Mouse (Mus musculus) forebrain, embryonic 15.5 days (tissue): ENCODE data around the gene Peli2. TPM values are rescaled to one million over a fixed set of nuclear protein-coding genes. Genes with fewer than 3 reads are reported as not detected.
"Not testable (repeated sequence)": the region's sequence is repeated elsewhere in the genome, so short reads cannot be mapped to it uniquely, and the experiment has no call there.

Source experiments
- ATAC-seq: fragments of 200-750 bp; cut with Nextera tagmentation; replicated peaks from 2 replicates; pipeline ENCODE4 v1.8.0; 2017; ENCODE audit warnings: mild to moderate bottlenecking, moderate TSS enrichment, moderate library complexity
- H3K27ac ChIP-seq: fragments of 300-500 bp; sonication (generic); replicated peaks from 2 replicates; pipeline ENCODE4 v1.5.1; 2015; ENCODE audit warnings: mild to moderate bottlenecking, inconsistent platforms
- H3K27me3 ChIP-seq: fragments of 300-500 bp; sonication (generic); 2 replicates; pipeline ENCODE4 v1.6.1; 2015; ENCODE audit warnings: inconsistent platforms
- H3K36me3 ChIP-seq: fragments of 300-500 bp; sonication (generic); 2 replicates; pipeline ENCODE4 v1.6.1; 2015; ENCODE audit warnings: mild to moderate bottlenecking, inconsistent platforms
- H3K4me1 ChIP-seq: fragments of 300-500 bp; sonication (generic); 2 replicates; pipeline ENCODE4 v1.6.1; 2015; ENCODE audit warnings: inconsistent platforms
- H3K4me2 ChIP-seq: fragments of 300-500 bp; sonication (generic); replicated peaks from 2 replicates; pipeline ENCODE4 v1.6.1; 2015; ENCODE audit warnings: mild to moderate bottlenecking, inconsistent platforms
- H3K4me3 ChIP-seq: fragments of 300-500 bp; sonication (generic); 2 replicates; pipeline ENCODE4 v1.5.1; 2015; ENCODE audit warnings: mild to moderate bottlenecking, inconsistent platforms
- H3K9ac ChIP-seq: fragments of 300-500 bp; sonication (generic); replicated peaks from 2 replicates; pipeline ENCODE4 v1.6.1; 2015; ENCODE audit warnings: mild to moderate bottlenecking, inconsistent platforms
- H3K9me3 ChIP-seq: fragments of 300-500 bp; sonication (generic); 2 replicates; pipeline ENCODE4 v1.6.1; 2016; ENCODE audit warnings: inconsistent platforms
- WGBS: fragments of 180-500 bp; shearing (Covaris S2); methylation state at CpG from one replicate; pipeline ENCODE4 v1.1.7; 2015; ENCODE audit warnings: mixed read lengths; 5-methylcytosine and 5-hydroxymethylcytosine counted together
- polyA plus RNA-seq: library from polyadenylated mRNA; unstranded; fragments of >200 nt; fragmentation: Nextera tagmentation; extraction: Ambion mirVana; gene quantifications from 2 replicates; pipeline ENCODE4 v1.2.1, GENCODE M21; 2015

Gene Peli2
- polyA plus RNA-seq = 10.1 and 11.6 TPM in 2 replicates

GRCm38 (mm10) chr14:48120752-48121528, at the start of gene Peli2:
TSS of gene Peli2 (plus strand) at chr14:48120823.
- Histone ChIP-seq H3K36me3 (no peaks in the 10 kb centered on the region), H3K4me3 (peak within 1 kb of the TSS; percentile 75), H3K4me1 (peaks cover 63% of the 10 kb centered on the region), H3K4me2 (peak within 1 kb of the TSS; percentile 90), H3K27ac (peak within 1 kb of the TSS; percentile 88), H3K9ac (peak within 1 kb of the TSS; percentile 77), H3K27me3 (no peaks in the 10 kb centered on the region), H3K9me3 (no peaks in the 10 kb centered on the region)
- under 1% methylated on average over 98 of the region's 117 CpGs for WGBS
- ATAC-seq = peak; percentile 70

- 0 out of 2 replicates have a peak, but pooled peaks cover 5% of the 10 kb centered on the region for H3K4me1 ChIP-seq
- no peak overlapping the region for H3K4me2 ChIP-seq
- no peaks in the 10 kb centered on the region for H3K9me3 ChIP-seq
- no peak overlapping the region for H3K27ac ChIP-seq
- H3K36me3 ChIP-seq = no peaks in the 10 kb centered on the region
- no peaks in the 10 kb centered on the region for H3K27me3 ChIP-seq
- WGBS = 79% methylated on average over 4 of the region's 4 CpGs
- no peak for ATAC-seq
- H3K9ac ChIP-seq = no peak overlapping the region
- H3K4me3 ChIP-seq = no peak overlapping the region
Observed at GRCm38 (mm10) chr14:48072104-48072503, 48.5 kb upstream of the Peli2 start.

- no peak overlapping the region for H3K4me3 ChIP-seq
- H3K4me2 ChIP-seq = no peak overlapping the region
- H3K9ac ChIP-seq = no peak overlapping the region
- 0 out of 2 replicates have a peak, but pooled peaks cover 5% of the 10 kb centered on the region for H3K4me1 ChIP-seq
- H3K27ac ChIP-seq = no peak overlapping the region
- no peaks in the 10 kb centered on the region for H3K9me3 ChIP-seq
- no peaks in the 10 kb centered on the region for H3K27me3 ChIP-seq
- ATAC-seq = no peak
- no peaks in the 10 kb centered on the region for H3K36me3 ChIP-seq
- 48% methylated on average over 24 of the region's 24 CpGs for WGBS
Observed at GRCm38 (mm10) chr14:48073247-48074161, 47.1 kb upstream of the Peli2 start.

DNA sequence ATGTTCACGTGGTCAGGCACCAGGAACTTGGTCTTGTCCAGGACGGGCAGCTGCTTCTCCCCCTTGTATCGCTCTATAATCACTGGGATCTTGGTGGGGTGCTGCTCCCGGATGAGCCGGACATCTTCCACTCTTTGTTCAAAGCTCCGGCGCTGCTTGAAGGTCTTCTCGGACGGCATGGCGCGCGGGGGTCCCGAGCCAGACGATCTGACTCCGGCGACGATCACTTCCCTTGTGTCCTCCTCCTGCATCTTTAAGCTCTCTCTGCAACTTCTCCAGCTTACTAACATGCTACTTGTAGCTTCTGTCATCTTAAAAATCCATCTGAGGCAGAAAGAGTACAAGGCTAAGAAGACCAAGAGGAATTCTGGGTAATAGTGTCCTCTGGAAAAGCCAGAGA, 41.0 kb upstream of the Peli2 start:
- H3K4me2 ChIP-seq, H3K27ac ChIP-seq, H3K9me3 ChIP-seq, H3K27me3 ChIP-seq, H3K36me3 ChIP-seq, H3K4me3 ChIP-seq, H3K9ac ChIP-seq, ATAC-seq: not testable (repeated sequence)
- H3K4me1 ChIP-seq = peaks cover 15% of the 10 kb centered on the region
- 95% methylated on average over 17 of the region's 17 CpGs for WGBS

GRCm38 (mm10) chr14:48083836-48084812, 36.5 kb upstream of the Peli2 start:
- H3K27ac ChIP-seq = peak overlapping the region; percentile 73
- H3K4me1 ChIP-seq = peaks cover 23% of the 10 kb centered on the region
- H3K36me3 ChIP-seq = no peaks in the 10 kb centered on the region
- H3K4me3 ChIP-seq = no peak overlapping the region
- H3K9ac ChIP-seq = no peak overlapping the region
- H3K9me3 ChIP-seq = no peaks in the 10 kb centered on the region
- ATAC-seq = peak; percentile 89
- peak overlapping the region; percentile 30 for H3K4me2 ChIP-seq
- no peaks in the 10 kb centered on the region for H3K27me3 ChIP-seq
- 16% methylated on average over 14 of the region's 14 CpGs for WGBS

- Histone ChIP-seq H3K4me3 (no peak overlapping the region), H3K27me3 (no peaks in the 10 kb centered on the region), H3K27ac (no peak overlapping the region), H3K4me1 (peaks cover 23% of the 10 kb centered on the region), H3K36me3 (no peaks in the 10 kb centered on the region), H3K4me2 (no peak overlapping the region), H3K9ac (no peak overlapping the region), H3K9me3 (no peaks in the 10 kb centered on the region)
- ATAC-seq = no peak
- 45% methylated on average over 7 of the region's 7 CpGs for WGBS
Observed at GRCm38 (mm10) chr14:48086682-48087297, 33.8 kb upstream of the Peli2 start.

GRCm38 (mm10) chr14:48087298-48087830, 33.3 kb upstream of the Peli2 start:
- Histone ChIP-seq H3K4me3 (no peak overlapping the region), H3K9ac (no peak overlapping the region), H3K36me3 (no peaks in the 10 kb centered on the region), H3K27me3 (no peaks in the 10 kb centered on the region), H3K4me2 (no peak overlapping the region), H3K9me3 (no peaks in the 10 kb centered on the region), H3K4me1 (peaks cover 23% of the 10 kb centered on the region), H3K27ac (no peak overlapping the region)
- ATAC-seq = no peak
- 83% methylated on average over 8 of the region's 8 CpGs for WGBS

- no peak overlapping the region for H3K4me2 ChIP-seq
- no peaks in the 10 kb centered on the region for H3K9me3 ChIP-seq
- no peak for ATAC-seq
- no peak overlapping the region for H3K27ac ChIP-seq
- no peak overlapping the region for H3K9ac ChIP-seq
- no peaks in the 10 kb centered on the region for H3K36me3 ChIP-seq
- H3K27me3 ChIP-seq = no peaks in the 10 kb centered on the region
- no peak overlapping the region for H3K4me3 ChIP-seq
- 68% methylated on average over 4 of the region's 4 CpGs for WGBS
- H3K4me1 ChIP-seq = peaks cover 3% of the 10 kb centered on the region; the same call in 1 of the 2 replicates
Observed at GRCm38 (mm10) chr14:48090465-48090864, 30.2 kb upstream of the Peli2 start.

GRCm38 (mm10) chr14:48091160-48091559, 29.5 kb upstream of the Peli2 start:
- no peak overlapping the region for H3K27ac ChIP-seq
- no peaks in the 10 kb centered on the region for H3K36me3 ChIP-seq
- no peak for ATAC-seq
- no peak overlapping the region for H3K4me3 ChIP-seq
- no peak overlapping the region for H3K9ac ChIP-seq
- no peaks in the 10 kb centered on the region for H3K9me3 ChIP-seq
- H3K27me3 ChIP-seq = no peaks in the 10 kb centered on the region
- 91% methylated on average over 8 of the region's 8 CpGs for WGBS
- H3K4me2 ChIP-seq = no peak overlapping the region
- peaks cover 3% of the 10 kb centered on the region; the same call in 1 of the 2 replicates for H3K4me1 ChIP-seq

GRCm38 (mm10) chr14:48098253-48098652, 22.4 kb upstream of the Peli2 start:
- WGBS = 60% methylated on average over 6 of the region's 6 CpGs
- H3K4me2 ChIP-seq = no peak overlapping the region
- H3K36me3 ChIP-seq = no peaks in the 10 kb centered on the region

GRCm38 (mm10) chr14:48099354-48099753, 21.3 kb upstream of the Peli2 start:
- H3K9ac ChIP-seq = no peak overlapping the region
- H3K27me3 ChIP-seq = no peaks in the 10 kb centered on the region
- ATAC-seq = no peak
- WGBS = 20% methylated on average over 1 of the region's 1 CpGs
- H3K4me1 ChIP-seq = peaks cover 13% of the 10 kb centered on the region
- no peak overlapping the region for H3K4me2 ChIP-seq
- H3K9me3 ChIP-seq = no peaks in the 10 kb centered on the region
- no peaks in the 10 kb centered on the region for H3K36me3 ChIP-seq
- no peak overlapping the region for H3K27ac ChIP-seq
- H3K4me3 ChIP-seq = no peak overlapping the region

More at GRCm38 (mm10) chr14:48098253-48098652, 22.4 kb upstream of the Peli2 start:
- Histone ChIP-seq H3K27ac (no peak overlapping the region), H3K4me3 (no peak overlapping the region), H3K9me3 (no peaks in the 10 kb centered on the region), H3K9ac (no peak overlapping the region), H3K27me3 (no peaks in the 10 kb centered on the region), H3K4me1 (peaks cover 13% of the 10 kb centered on the region)
- no peak for ATAC-seq
